Mouse (Mus musculus): Measurements from ENCODE around the gene Krt23. TPM values are rescaled to one million over a fixed set of nuclear protein-coding genes. Genes with fewer than 3 reads are reported as not detected.

Gene Krt23
- polyA plus RNA-seq (2017; shearing (Covaris generic)): not detected

GRCm38 (mm10) chr11:99492733-99493573 is at the start of gene Krt23:
Gene Krt23 (minus strand): TSS chr11:99493137.

GRCm38 (mm10) chr11:99521288-99521860 is 28.4 kb upstream of the Krt23 start, which contains the start of gene Krt39:
Gene Krt39 (minus strand): TSS chr11:99521338.

GRCm38 (mm10) chr11:99437972-99438371 is 55.0 kb downstream of the Krt23 start, which contains the start of gene Krt20:
Gene Krt20 (minus strand): TSS chr11:99438150.

Other genes starting within 250 kb of the Krt23 start
- gene Krt222, start 249.1 kb downstream of the Krt23 start, polyA plus RNA-seq (2017; shearing (Covaris generic)): 2.2 TPM
- not detected for gene Krt24, start 207.9 kb downstream of the Krt23 start, polyA plus RNA-seq (2017; shearing (Covaris generic))
- gene Krt25, start 170.2 kb downstream of the Krt23 start, polyA plus RNA-seq (2017; shearing (Covaris generic)): not detected
- gene Krt26, start 155.2 kb downstream of the Krt23 start, polyA plus RNA-seq (2017; shearing (Covaris generic)): not detected
- not detected for gene Krt27, start 142.0 kb downstream of the Krt23 start, polyA plus RNA-seq (2017; shearing (Covaris generic))
- not detected for gene Krt28, start 118.2 kb downstream of the Krt23 start, polyA plus RNA-seq (2017; shearing (Covaris generic))
- 21.7 TPM for gene Krt10, start 103.8 kb downstream of the Krt23 start, polyA plus RNA-seq (2017; shearing (Covaris generic))
- not detected for gene Krt12, start 70.9 kb downstream of the Krt23 start, polyA plus RNA-seq (2017; shearing (Covaris generic))
- gene Krt20, start 55.0 kb downstream of the Krt23 start, polyA plus RNA-seq (2017; shearing (Covaris generic)): not detected
- not detected for gene Krt39, start 28.2 kb upstream of the Krt23 start, polyA plus RNA-seq (2017; shearing (Covaris generic))
- not detected for gene Krt40, start 50.0 kb upstream of the Krt23 start, polyA plus RNA-seq (2017; shearing (Covaris generic))
- gene Krtap3-3, start 57.7 kb upstream of the Krt23 start, polyA plus RNA-seq (2017; shearing (Covaris generic)): not detected
- gene Krtap3-2, start 63.7 kb upstream of the Krt23 start, polyA plus RNA-seq (2017; shearing (Covaris generic)): not detected
- not detected for gene Gm11939, start 66.3 kb upstream of the Krt23 start, polyA plus RNA-seq (2017; shearing (Covaris generic))
- not detected for gene Krtap3-1, start 73.5 kb upstream of the Krt23 start, polyA plus RNA-seq (2017; shearing (Covaris generic))
- gene Krtap1-5, start 87.9 kb upstream of the Krt23 start, polyA plus RNA-seq (2017; shearing (Covaris generic)): not detected
- gene Krtap1-4, start 90.5 kb upstream of the Krt23 start, polyA plus RNA-seq (2017; shearing (Covaris generic)): not detected
- not detected for gene Krtap1-3, start 98.2 kb upstream of the Krt23 start, polyA plus RNA-seq (2017; shearing (Covaris generic))
- gene Krtap9-3, start 105.0 kb upstream of the Krt23 start, polyA plus RNA-seq (2017; shearing (Covaris generic)): not detected
- not detected for gene Gm11938, start 110.2 kb upstream of the Krt23 start, polyA plus RNA-seq (2017; shearing (Covaris generic))
- not detected for gene Gm11937, start 117.1 kb upstream of the Krt23 start, polyA plus RNA-seq (2017; shearing (Covaris generic))
- not detected for gene Krtap2-4, start 121.7 kb upstream of the Krt23 start, polyA plus RNA-seq (2017; shearing (Covaris generic))
- gene Gm11562, start 127.3 kb upstream of the Krt23 start, polyA plus RNA-seq (2017; shearing (Covaris generic)): not detected
- gene Krtap4-1, start 135.1 kb upstream of the Krt23 start, polyA plus RNA-seq (2017; shearing (Covaris generic)): not detected
- gene Krtap4-2, start 141.9 kb upstream of the Krt23 start, polyA plus RNA-seq (2017; shearing (Covaris generic)): not detected
- not detected for gene Krtap4-7, start 151.0 kb upstream of the Krt23 start, polyA plus RNA-seq (2017; shearing (Covaris generic))
- not detected for gene Gm11555, start 157.1 kb upstream of the Krt23 start, polyA plus RNA-seq (2017; shearing (Covaris generic))
- gene Gm11563, start 165.8 kb upstream of the Krt23 start, polyA plus RNA-seq (2017; shearing (Covaris generic)): not detected
- gene Krtap4-6, start 172.8 kb upstream of the Krt23 start, polyA plus RNA-seq (2017; shearing (Covaris generic)): not detected
- not detected for gene Gm14190, start 197.6 kb upstream of the Krt23 start, polyA plus RNA-seq (2017; shearing (Covaris generic))
- gene Gm14180, start 241.2 kb upstream of the Krt23 start, polyA plus RNA-seq (2017; shearing (Covaris generic)): not detected